Mouse (Mus musculus) layer of hippocampus, adult 11-12 months (tissue): Measurements from ENCODE around the gene Olfr15.
"Not testable (repeated sequence)": the region's sequence is repeated elsewhere in the genome, so short reads cannot be mapped to it uniquely, and the experiment has no call there.

Experiments
- DNase-seq: peaks from one replicate; pipeline ENCODE4 v3.0.0; 2022; ENCODE audit warnings: low spot score

Gene Olfr15

DNA sequence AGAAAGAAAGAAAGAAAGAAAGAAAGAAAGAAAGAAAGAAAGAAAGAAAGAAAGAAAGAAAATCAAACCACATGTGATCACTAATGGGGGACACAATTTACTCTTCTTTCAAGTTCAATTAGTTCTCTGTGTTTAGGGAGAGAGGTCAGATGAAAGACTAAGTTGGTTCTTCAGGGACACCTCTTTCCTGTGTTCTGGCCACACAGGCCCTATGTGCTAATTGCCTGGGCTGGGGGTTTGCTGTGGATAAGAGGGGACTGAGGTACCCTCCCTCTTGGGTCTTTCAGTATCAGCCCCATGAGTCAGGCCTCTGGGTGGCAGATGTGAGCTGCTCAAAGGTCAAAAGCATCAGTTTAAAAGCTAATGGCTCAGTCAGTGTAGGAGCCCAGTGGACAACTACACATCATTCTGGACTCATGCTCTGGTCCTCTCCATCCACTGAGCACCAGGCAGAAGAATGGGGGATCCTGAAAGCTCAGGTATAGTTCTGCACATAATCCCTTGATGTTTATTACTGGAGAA, at the start of gene Olfr15:
Gene Olfr15, plus strand, starts transcription at position 291 of the 522 bp plus-strand sequence.
- DNase-seq = no peak

DNA sequence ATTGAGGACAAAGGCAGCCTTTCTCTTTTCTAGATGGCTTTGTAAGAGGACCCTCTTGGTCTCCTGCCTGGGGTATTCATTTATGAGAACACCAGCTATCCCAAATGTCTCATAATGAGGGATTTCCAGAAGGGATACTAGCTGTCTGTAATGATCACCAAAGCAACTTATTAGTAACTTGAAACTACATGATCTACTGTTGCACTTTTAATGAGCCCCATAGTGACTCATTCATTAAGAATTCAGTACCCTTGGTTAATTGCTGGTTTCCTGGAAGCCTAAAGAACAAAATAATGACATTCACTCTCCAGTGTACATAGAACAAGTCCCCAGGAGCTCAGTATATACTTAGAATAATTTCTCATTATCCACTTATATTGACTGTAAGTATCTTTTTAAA, 49.4 kb upstream of the Olfr15 start:
- DNase-seq = no peak

DNA sequence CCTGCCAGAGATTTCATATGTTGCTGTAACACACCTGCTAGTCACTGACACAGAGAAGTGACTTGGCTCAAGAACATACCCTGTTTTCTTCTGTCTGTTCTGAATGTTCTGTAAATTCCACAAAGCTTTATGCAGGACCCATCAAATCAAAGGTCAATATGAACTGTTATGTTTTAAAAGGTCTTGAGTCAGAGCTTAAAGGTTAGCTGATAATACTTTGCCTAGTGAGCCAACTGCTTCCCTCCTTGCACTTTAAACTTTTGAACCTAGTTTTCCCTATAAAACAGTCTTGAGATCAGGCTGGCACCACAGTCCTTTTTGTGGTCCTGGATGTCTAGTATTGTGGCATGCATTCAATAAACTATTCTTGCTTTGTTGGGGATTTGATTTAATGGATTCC, 42.3 kb upstream of the Olfr15 start:
- DNase-seq = no peak

- DNase-seq = no peak
Observed at GRCm38 (mm10) chr16:3808176-3808575, 22.5 kb upstream of the Olfr15 start.

- DNase-seq = not testable (repeated sequence)
Observed at GRCm38 (mm10) chr16:3814667-3815066, 16.0 kb upstream of the Olfr15 start.

- DNase-seq = no peak
Observed at GRCm38 (mm10) chr16:3820202-3820601, 10.5 kb upstream of the Olfr15 start.

DNA sequence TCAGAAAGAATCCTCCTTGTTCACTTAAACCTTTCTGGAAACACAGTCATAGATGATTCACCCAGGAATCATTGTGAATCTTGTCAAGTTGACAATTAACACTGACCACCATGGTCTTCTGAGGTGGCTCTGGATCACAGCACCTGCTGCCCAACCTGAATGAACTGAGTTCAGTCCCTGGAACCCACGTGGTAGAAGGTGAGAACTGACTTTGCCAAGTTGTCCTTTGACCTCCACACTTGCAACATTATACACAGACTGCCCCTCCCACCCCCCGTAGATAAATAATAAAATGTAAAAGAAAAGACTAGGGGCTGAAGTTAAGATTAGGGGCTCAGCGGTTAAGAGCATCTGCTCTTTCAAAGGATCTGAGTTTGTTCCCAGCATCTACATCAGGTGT, 2.7 kb upstream of the Olfr15 start:
- DNase-seq = no peak

DNA sequence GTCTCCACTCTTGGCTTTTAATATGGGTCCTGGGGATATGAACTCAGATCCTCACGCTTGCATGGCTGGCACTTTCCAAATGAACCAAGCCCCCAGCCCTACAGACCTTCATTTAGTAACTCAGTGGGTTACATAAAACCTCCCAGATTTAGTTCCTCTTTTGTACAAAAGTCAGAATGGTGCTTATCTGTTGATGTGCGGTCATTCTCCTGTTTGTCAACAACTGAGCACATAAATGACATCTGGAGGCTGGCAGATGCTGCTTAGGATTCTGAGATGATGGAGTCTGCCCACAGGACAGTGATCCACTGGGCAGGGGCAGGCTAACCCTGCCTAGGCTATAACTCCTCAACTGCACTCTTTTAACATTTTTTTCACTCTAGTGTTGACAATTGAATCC, 951 bp upstream of the Olfr15 start:
- DNase-seq = no peak

DNA sequence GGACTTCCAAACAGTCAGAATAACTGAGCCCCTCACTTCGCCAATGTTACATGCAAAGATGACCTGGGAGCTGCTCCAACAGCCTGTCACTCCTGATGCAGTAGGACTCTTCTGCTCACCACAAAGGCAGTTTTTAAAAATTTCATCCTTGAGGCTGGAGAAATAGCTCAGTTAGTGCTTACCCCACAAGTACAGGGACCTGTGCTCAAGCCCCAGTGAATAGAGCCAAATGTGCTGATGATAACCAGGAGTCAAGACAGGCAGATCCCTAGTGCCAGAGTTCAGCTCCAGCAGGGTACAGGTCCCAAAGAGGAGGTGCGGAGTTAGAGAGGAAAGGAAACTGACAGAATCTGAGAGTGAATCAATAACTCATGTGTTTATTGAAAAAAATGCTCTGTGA, 4.8 kb downstream of the Olfr15 start:
- no peak for DNase-seq

GRCm38 (mm10) chr16:3839157-3839885, 8.6 kb downstream of the Olfr15 start:
- no peak for DNase-seq

DNA sequence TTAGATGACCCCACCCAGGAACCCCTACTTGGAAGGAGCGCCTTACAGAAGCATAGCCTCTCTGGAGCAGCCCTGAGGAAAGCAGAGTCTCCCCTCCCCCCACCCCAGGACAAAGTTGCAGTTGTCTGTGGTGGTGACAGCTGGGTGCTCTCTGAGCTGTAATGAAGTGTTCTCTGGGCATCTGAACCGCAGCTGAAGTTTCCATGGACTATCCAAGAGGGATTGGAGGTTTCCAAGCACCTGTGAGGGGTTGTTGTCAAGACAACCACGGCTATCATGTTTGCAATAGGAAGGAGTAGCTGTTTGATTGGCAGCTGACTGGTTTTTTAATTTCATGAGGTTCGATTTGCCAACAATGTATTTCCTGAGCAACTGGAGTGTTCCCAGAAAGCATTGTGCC, 12.3 kb downstream of the Olfr15 start:
- DNase-seq = no peak

- no peak for DNase-seq
Observed at GRCm38 (mm10) chr16:3843796-3844195, 13.1 kb downstream of the Olfr15 start.

GRCm38 (mm10) chr16:3846711-3847518, 16.2 kb downstream of the Olfr15 start, which contains the start of gene Zfp174:
TSS of gene Zfp174 (plus strand) at chr16:3847268.
- DNase-seq = peak; percentile 96

DNA sequence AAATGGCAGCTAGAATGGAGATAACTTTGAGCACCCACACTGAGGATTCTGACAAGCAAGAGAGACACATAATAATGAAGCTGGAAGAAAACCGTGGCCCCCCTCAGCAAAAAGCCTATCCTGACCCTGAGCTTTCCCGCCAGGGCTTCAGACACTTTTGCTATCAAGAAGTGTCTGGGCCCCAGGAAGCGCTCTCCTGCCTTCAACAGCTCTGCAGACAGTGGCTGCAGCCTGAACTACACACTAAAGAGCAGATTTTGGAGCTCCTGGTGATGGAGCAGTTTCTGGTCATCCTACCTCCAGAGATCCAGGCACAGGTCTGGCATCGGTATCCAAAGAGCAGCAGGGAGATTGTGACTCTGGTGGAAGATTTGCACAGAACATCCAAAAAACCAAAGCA, 17.2 kb downstream of the Olfr15 start:
- DNase-seq = no peak

GRCm38 (mm10) chr16:3848416-3848815, 17.7 kb downstream of the Olfr15 start:
- no peak for DNase-seq

DNA sequence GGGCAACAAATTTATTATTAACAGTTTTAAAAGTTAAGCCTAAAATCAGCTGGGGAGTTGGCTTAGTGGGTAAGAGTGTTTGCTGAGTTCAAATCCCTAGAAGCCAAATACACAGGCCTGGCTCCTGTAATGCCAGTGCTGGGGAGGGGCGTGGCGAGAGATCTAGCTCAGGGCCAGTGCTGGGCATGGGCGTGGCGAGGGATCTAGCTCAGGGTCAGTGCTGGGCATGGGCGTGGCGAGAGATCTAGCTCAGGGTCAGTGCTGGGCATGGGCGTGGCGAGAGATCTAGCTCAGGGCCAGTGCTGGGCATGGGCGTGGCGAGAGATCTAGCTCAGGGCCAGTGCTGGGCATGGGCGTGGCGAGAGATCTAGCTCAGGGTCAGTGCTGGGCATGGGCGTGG, 20.6 kb downstream of the Olfr15 start:
- not testable (repeated sequence) for DNase-seq

DNA sequence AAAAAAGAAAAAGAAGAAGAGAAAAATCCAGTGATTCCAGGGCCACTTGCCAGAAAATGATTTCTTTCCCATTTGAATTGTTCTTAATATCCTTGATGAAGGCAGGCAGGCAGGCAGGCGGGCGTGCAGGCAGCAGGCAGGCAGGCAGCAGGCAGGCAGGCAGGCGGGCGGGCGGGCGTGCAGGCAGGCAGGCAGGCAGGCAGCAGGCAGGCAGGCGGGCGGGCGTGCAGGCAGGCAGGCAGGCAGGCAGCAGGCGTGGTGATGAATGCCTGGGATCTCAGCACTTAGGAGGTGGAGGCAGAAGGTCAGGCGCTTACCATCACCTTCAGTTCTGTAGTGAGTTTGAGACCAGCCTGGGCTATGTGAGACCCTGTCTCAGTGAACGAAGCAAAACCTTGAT, 21.9 kb downstream of the Olfr15 start:
- no peak for DNase-seq

DNA sequence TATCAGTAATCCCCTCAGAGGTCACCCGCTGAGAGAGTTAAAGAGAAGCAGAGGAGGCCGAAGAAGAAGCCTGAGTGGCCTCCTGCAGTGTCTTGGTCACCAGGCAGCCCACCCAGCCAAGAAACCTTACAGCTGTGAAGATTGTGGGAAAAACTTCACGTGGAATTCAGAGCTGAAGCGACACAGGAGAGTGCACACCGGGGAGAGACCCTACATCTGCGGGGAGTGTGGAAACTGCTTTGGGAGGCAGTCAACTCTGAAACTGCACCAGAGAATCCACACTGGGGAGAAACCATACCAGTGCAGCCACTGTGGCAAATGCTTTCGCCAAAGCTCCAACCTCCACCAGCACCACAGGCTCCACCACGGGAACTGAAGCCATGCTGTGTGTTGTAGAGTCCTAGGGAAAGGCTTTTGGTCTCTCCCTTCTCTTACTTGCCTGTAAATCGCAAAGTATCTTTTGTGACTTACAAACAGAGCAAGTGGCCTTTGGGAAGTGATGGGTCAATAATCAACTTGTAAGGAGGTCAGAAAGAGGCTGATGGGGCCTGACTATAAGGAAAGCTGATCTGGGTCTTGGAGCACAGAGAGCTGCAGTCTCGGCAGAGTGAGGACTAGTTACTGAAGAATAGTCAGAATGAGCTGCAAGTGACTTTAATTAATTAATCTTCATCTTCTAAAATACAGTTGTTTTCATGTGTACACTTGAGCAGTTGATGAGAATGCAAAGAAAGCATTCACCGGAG, 23.9 kb downstream of the Olfr15 start:
- DNase-seq = no peak

DNA sequence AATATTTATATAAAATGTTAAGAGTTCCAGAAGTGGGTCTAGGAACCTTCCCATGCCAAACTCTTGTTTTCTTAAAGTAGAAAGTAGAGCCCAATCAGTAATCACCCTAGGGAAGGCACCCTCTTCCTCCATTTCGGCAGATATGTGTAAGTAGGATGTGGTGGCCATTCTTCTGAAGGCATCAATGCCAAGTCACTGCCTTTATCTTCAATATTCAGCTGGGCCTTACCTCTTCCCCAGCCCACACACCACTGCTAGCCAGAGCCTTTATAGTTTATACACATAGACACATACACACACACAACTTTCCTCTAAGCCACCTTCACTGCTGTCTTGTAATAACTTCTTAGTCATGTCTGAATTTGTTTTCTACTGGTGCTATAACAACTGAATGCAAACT, 25.1 kb downstream of the Olfr15 start:
- DNase-seq = no peak

- DNase-seq = no peak
Observed at GRCm38 (mm10) chr16:3859254-3859653, 28.6 kb downstream of the Olfr15 start.

- no peak for DNase-seq
Observed at GRCm38 (mm10) chr16:3871815-3872214, 41.1 kb downstream of the Olfr15 start.
